Mouse (Mus musculus) intestine, postnatal 0 days (tissue): Measurements from ENCODE around the gene Nap1l1. TPM values are rescaled to one million over a fixed set of nuclear protein-coding genes. Genes with fewer than 3 reads are reported as not detected.
"Not testable (repeated sequence)": the region's sequence is repeated elsewhere in the genome, so short reads cannot be mapped to it uniquely, and the experiment has no call there.

Experiments
- ATAC-seq: fragments of 200-750 bp; cut with Nextera tagmentation; 2 replicates; pipeline ENCODE4 v1.8.0; 2017; ENCODE audit warnings: mild to moderate bottlenecking, moderate TSS enrichment, moderate library complexity
- H3K27ac ChIP-seq: fragments of 300-500 bp; sonication (generic); 2 replicates; pipeline ENCODE4 v1.5.1; 2014; ENCODE audit warnings: mild to moderate bottlenecking, low read depth, low read length, moderate library complexity
- H3K27me3 ChIP-seq: fragments of 300-500 bp; sonication (generic); replicated peaks from 2 replicates; pipeline ENCODE4 v1.6.1; 2014; ENCODE audit warnings: low read length, mixed read lengths; ENCODE audit not compliant: control insufficient read depth, insufficient read depth
- H3K36me3 ChIP-seq: fragments of 300-500 bp; sonication (generic); 2 replicates; pipeline ENCODE4 v1.6.1; 2014; ENCODE audit warnings: mild to moderate bottlenecking, moderate library complexity; ENCODE audit not compliant: control insufficient read depth, insufficient read depth
- H3K4me1 ChIP-seq: fragments of 300-500 bp; sonication (generic); replicated peaks from 2 replicates; pipeline ENCODE4 v1.6.1; 2014; ENCODE audit warnings: antibody characterized with exemption, low read length, mixed read lengths; ENCODE audit not compliant: control insufficient read depth, insufficient read depth
- H3K4me2 ChIP-seq: fragments of 300-500 bp; sonication (generic); replicated peaks from 2 replicates; pipeline ENCODE4 v1.6.1; 2014; ENCODE audit warnings: low read depth, mild to moderate bottlenecking, moderate library complexity
- H3K4me3 ChIP-seq: fragments of 300-500 bp; sonication (generic); 2 replicates; pipeline ENCODE4 v1.5.1; 2014; ENCODE audit warnings: low read depth, low read length
- H3K9ac ChIP-seq: fragments of 300-500 bp; sonication (generic); 2 replicates; pipeline ENCODE4 v1.6.1; 2014; ENCODE audit warnings: mild to moderate bottlenecking, low read depth, low read length
- H3K9me3 ChIP-seq: fragments of 300-500 bp; sonication (generic); 2 replicates; pipeline ENCODE4 v1.6.1; 2016; ENCODE audit warnings: mixed run types; ENCODE audit not compliant: control insufficient read depth
- CTCF ChIP-seq: sonication (generic); IDR thresholded peaks from 2 replicates; pipeline ENCODE4 v1.5.1; 2016; ENCODE audit warnings: low read depth, mild to moderate bottlenecking, control low read depth, antibody characterized with exemption, moderate library complexity
- WGBS: fragments of 180-500 bp; shearing (Covaris S2); extraction: QIAGEN DNeasy Blood & Tissue Kit; methylation state at CpG from one replicate; pipeline ENCODE4 v1.1.7; 2014; 5-methylcytosine and 5-hydroxymethylcytosine counted together
- polyA plus RNA-seq: library from polyadenylated mRNA; unstranded; fragments of >200 nt; fragmentation: Nextera tagmentation; extraction: Ambion mirVana; gene quantifications from 2 replicates; pipeline ENCODE4 v1.2.1, GENCODE M21; 2015

The Nap1l1 gene
- polyA plus RNA-seq, 1 experiment from 2014 or later = 62.1 TPM

GRCm38 (mm10) chr10:111476301-111476700 is 3.3 kb downstream of the Nap1l1 start:
- Histone ChIP-seq H3K9me3 (no peaks in the 10 kb centered on the region), H3K4me2 (no peak overlapping the region), H3K36me3 (no peaks in the 10 kb centered on the region), H3K4me1 (no peaks in the 10 kb centered on the region), H3K9ac (no peak overlapping the region), H3K4me3 (no peak overlapping the region), H3K27ac (no peak overlapping the region), H3K27me3 (no peaks in the 10 kb centered on the region)
- WGBS = 55% methylated on average over 4 of the region's 4 CpGs
- no peak for TF ChIP-seq CTCF
- ATAC-seq = no peak

DNA sequence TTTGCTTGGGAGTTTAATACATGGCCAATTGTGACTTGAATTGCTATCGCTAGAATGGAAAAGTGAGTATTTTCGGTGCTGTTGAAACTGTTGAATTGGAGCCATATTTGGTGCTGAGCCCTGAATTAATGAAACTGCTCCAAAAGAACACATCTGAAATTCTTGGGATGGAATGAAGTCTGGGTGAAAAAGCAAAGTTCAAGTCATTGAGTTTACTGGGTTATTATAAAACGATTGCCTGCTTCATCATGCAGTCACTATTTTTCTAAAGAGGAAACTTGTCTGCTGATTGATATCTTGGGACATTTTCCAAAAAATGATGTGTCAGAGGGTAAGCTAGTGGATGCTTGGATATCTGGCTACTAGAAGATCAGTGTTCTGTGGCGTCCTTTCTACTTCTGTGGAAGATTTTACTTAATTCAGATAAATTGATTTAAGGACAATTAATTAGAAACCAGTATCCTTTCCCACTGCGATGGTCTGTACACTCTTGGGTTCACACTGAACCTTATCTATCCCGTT is 4.0 kb downstream of the Nap1l1 start:
- 80% methylated on average over 6 of the region's 6 CpGs for WGBS
- Histone ChIP-seq H3K9ac (no peak overlapping the region), H3K27me3 (no peaks in the 10 kb centered on the region), H3K9me3 (no peaks in the 10 kb centered on the region), H3K4me2 (no peak overlapping the region), H3K27ac (no peak overlapping the region), H3K4me1 (no peaks in the 10 kb centered on the region), H3K36me3 (no peaks in the 10 kb centered on the region; the same call in 1 of the 2 replicates), H3K4me3 (no peak overlapping the region)
- TF ChIP-seq CTCF = no peak
- no peak for ATAC-seq

GRCm38 (mm10) chr10:111479599-111479998 is 6.6 kb downstream of the Nap1l1 start:
- Histone ChIP-seq H3K36me3 (peaks cover 3% of the 10 kb centered on the region; the same call in 1 of the 2 replicates), H3K4me2 (no peak overlapping the region), H3K27ac (no peak overlapping the region), H3K4me1 (no peaks in the 10 kb centered on the region), H3K27me3 (no peaks in the 10 kb centered on the region), H3K9me3 (no peaks in the 10 kb centered on the region), H3K4me3 (no peak overlapping the region), H3K9ac (no peak overlapping the region)
- no peak for ATAC-seq
- WGBS = 83% methylated on average over 5 of the region's 5 CpGs
- no peak for TF ChIP-seq CTCF

GRCm38 (mm10) chr10:111482654-111483053 is 9.6 kb downstream of the Nap1l1 start:
- peaks cover 9% of the 10 kb centered on the region; the same call in 1 of the 2 replicates for H3K36me3 ChIP-seq
- TF ChIP-seq CTCF = no peak
- no peak overlapping the region for H3K4me2 ChIP-seq
- no peak for ATAC-seq
- H3K4me3 ChIP-seq = no peak overlapping the region
- H3K4me1 ChIP-seq = no peaks in the 10 kb centered on the region
- H3K9ac ChIP-seq = no peak overlapping the region
- no peaks in the 10 kb centered on the region for H3K27me3 ChIP-seq
- whole genome bisulfite sequencing = 88% methylated on average over 2 of the region's 2 CpGs
- H3K27ac ChIP-seq = no peak overlapping the region
- H3K9me3 ChIP-seq = no peaks in the 10 kb centered on the region

GRCm38 (mm10) chr10:111484079-111484478 is 11.1 kb downstream of the Nap1l1 start:
- Histone ChIP-seq H3K4me1 (no peaks in the 10 kb centered on the region), H3K27ac (no peak overlapping the region), H3K4me2 (peak overlapping the region; percentile 25; the same call in 1 of the 2 replicates), H3K27me3 (no peaks in the 10 kb centered on the region), H3K36me3 (peaks cover 9% of the 10 kb centered on the region; the same call in 1 of the 2 replicates), H3K9me3 (no peaks in the 10 kb centered on the region), H3K9ac (no peak overlapping the region), H3K4me3 (no peak overlapping the region)
- TF ChIP-seq CTCF = no peak
- 0 out of 2 replicates have a peak, but pooled peaks have one; percentile 54 for ATAC-seq
- 30% methylated on average over 5 of the region's 5 CpGs for WGBS

DNA sequence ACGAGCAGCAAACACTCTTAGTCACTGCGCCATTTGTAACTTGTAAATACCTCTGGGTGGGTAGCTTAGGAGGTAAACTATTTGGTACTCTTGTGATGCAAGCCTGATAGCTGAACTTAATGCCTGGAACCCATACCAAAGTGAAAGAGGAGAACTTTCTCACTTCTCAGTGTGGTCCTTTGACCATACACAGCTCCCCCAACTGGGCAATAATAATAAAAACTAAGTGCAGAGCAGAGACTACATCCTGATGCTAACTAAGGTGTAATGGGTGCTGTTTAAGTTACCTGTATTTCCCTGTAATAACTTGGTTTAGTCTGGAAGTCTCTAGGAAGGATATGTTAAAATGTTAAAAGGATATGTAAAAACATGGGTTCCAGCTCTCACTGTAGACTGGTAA is 15.8 kb downstream of the Nap1l1 start:
- TF ChIP-seq CTCF = peak; percentile 51
- Histone ChIP-seq H3K9ac (no peak overlapping the region), H3K36me3 (peaks cover 22% of the 10 kb centered on the region), H3K9me3 (no peaks in the 10 kb centered on the region), H3K4me2 (no peak overlapping the region), H3K27me3 (no peaks in the 10 kb centered on the region), H3K27ac (no peak overlapping the region), H3K4me3 (no peak overlapping the region), H3K4me1 (no peaks in the 10 kb centered on the region)
- WGBS = 86% methylated on average over 2 of the region's 2 CpGs
- no peak for ATAC-seq

DNA sequence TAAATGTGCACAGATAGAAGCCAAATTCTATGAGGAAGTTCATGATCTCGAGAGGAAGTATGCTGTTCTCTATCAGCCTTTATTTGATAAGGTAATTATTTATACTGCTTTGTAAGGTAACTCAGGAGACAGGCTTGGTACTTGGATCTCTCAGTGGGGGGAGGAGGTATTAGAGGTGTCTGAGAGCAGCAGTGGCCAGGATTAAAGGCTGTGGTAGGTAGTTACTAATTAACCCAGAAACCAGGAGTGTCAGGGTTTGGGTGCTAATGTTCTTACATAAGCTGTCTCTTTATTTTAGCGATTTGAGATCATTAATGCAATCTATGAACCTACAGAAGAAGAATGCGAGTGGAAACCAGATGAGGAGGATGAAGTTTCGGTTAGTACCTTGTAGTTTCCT is 17.1 kb downstream of the Nap1l1 start:
- peaks cover 27% of the 10 kb centered on the region for H3K36me3 ChIP-seq
- not testable (repeated sequence) for H3K4me2 ChIP-seq, H3K9me3 ChIP-seq, H3K4me3 ChIP-seq, H3K4me1 ChIP-seq, H3K27me3 ChIP-seq, H3K27ac ChIP-seq, H3K9ac ChIP-seq
- WGBS = 50% methylated on average over 4 of the region's 4 CpGs
- ATAC-seq = peak; percentile 41; the same call in 1 of the 2 replicates
